Mouse (Mus musculus) neural tube, embryonic 12.5 days (tissue): ENCODE results near the gene Gas2. TPM values are rescaled to one million over a fixed set of nuclear protein-coding genes. Genes with fewer than 3 reads are reported as not detected.
A peak's percentile ranks its signal among the peaks of the same experiment; 100 is the strongest.

Experiments used
- ATAC-seq: fragments of 200-750 bp; cut with Nextera tagmentation; 2 replicates; pipeline ENCODE4 v1.8.0; 2017; ENCODE audit warnings: low read depth, mild to moderate bottlenecking, moderate TSS enrichment, moderate library complexity; ENCODE audit not compliant: low FRiP score
- H3K27ac ChIP-seq: fragments of 300-500 bp; sonication (generic); 2 replicates; pipeline ENCODE4 v1.5.1; 2016
- H3K27me3 ChIP-seq: fragments of 300-500 bp; sonication (generic); replicated peaks from 2 replicates; pipeline ENCODE4 v1.6.1; 2016; ENCODE audit warnings: mild to moderate bottlenecking
- H3K36me3 ChIP-seq: fragments of 300-500 bp; sonication (generic); 2 replicates; pipeline ENCODE4 v1.6.1; 2016; ENCODE audit warnings: mild to moderate bottlenecking
- H3K4me1 ChIP-seq: fragments of 300-500 bp; sonication (generic); 2 replicates; pipeline ENCODE4 v1.6.1; 2016
- H3K4me2 ChIP-seq: fragments of 300-500 bp; sonication (generic); replicated peaks from 2 replicates; pipeline ENCODE4 v1.6.1; 2016; ENCODE audit warnings: mild to moderate bottlenecking
- H3K4me3 ChIP-seq: fragments of 300-500 bp; sonication (generic); 2 replicates; pipeline ENCODE4 v1.5.1; 2016
- H3K9ac ChIP-seq: fragments of 300-500 bp; sonication (generic); 2 replicates; pipeline ENCODE4 v1.6.1; 2016; ENCODE audit warnings: mild to moderate bottlenecking
- H3K9me3 ChIP-seq: fragments of 300-500 bp; sonication (generic); 2 replicates; pipeline ENCODE4 v1.6.1; 2016; ENCODE audit warnings: mild to moderate bottlenecking
- WGBS: fragments of 180-500 bp; shearing (Covaris S2); methylation state at CpG from one replicate; pipeline ENCODE4 v1.1.7; 2016; 5-methylcytosine and 5-hydroxymethylcytosine counted together
- polyA plus RNA-seq: library from polyadenylated mRNA; unstranded; fragments of >200 nt; fragmentation: Nextera tagmentation; extraction: Ambion mirVana; gene quantifications from 2 replicates; pipeline ENCODE4 v1.2.1, GENCODE M21; 2016

Gas2 gene
- polyA plus RNA-seq, 1 experiment from 2014 or later = 42.3 TPM

GRCm38 (mm10) chr7:51955424-51956041 lies 93.7 kb downstream of the Gas2 start:
- H3K4me2 ChIP-seq = no peak overlapping the region
- no peak overlapping the region for H3K27ac ChIP-seq
- H3K4me1 ChIP-seq = peaks cover 10% of the 10 kb centered on the region; the same call in 1 of the 2 replicates
- no peaks in the 10 kb centered on the region for H3K27me3 ChIP-seq
- H3K36me3 ChIP-seq = no peaks in the 10 kb centered on the region
- peak; percentile 58; the same call in 1 of the 2 replicates for ATAC-seq
- no peak overlapping the region for H3K4me3 ChIP-seq
- H3K9me3 ChIP-seq = no peaks in the 10 kb centered on the region
- 47% methylated on average over 9 of the region's 9 CpGs for WGBS
- H3K9ac ChIP-seq = no peak overlapping the region

- Histone ChIP-seq H3K27ac (no peak overlapping the region), H3K9me3 (no peaks in the 10 kb centered on the region), H3K4me1 (peaks cover 10% of the 10 kb centered on the region; the same call in 1 of the 2 replicates)
Measured at GRCm38 (mm10) chr7:51957766-51958165, 96.0 kb downstream of the Gas2 start.

GRCm38 (mm10) chr7:51960698-51961374 lies 99.0 kb downstream of the Gas2 start:
- Histone ChIP-seq H3K36me3 (no peaks in the 10 kb centered on the region), H3K27ac (no peak overlapping the region), H3K9ac (no peak overlapping the region), H3K9me3 (no peaks in the 10 kb centered on the region), H3K4me2 (no peak overlapping the region), H3K4me3 (no peak overlapping the region), H3K27me3 (no peaks in the 10 kb centered on the region), H3K4me1 (peaks cover under 1% of the 10 kb centered on the region; the same call in 1 of the 2 replicates)
- 64% methylated on average over 6 of the region's 6 CpGs for WGBS
- ATAC-seq = no peak; the same call in 1 of the 2 replicates

More at GRCm38 (mm10) chr7:51957766-51958165, 96.0 kb downstream of the Gas2 start:
- no peak overlapping the region for H3K4me2 ChIP-seq
- no peak overlapping the region for H3K4me3 ChIP-seq
- no peak overlapping the region for H3K9ac ChIP-seq
- no peak for ATAC-seq
- no peaks in the 10 kb centered on the region for H3K27me3 ChIP-seq
- H3K36me3 ChIP-seq = no peaks in the 10 kb centered on the region

GRCm38 (mm10) chr7:51962219-51962952 lies 100.6 kb downstream of the Gas2 start:
- Histone ChIP-seq H3K4me2 (no peak overlapping the region), H3K27ac (no peak overlapping the region), H3K4me3 (no peak overlapping the region), H3K9me3 (no peaks in the 10 kb centered on the region), H3K36me3 (no peaks in the 10 kb centered on the region), H3K27me3 (no peaks in the 10 kb centered on the region), H3K4me1 (no peaks in the 10 kb centered on the region), H3K9ac (no peak overlapping the region)
- peak; percentile 41; the same call in 1 of the 2 replicates for ATAC-seq
- 61% methylated on average over 10 of the region's 10 CpGs for WGBS

GRCm38 (mm10) chr7:51964681-51965080 lies 102.9 kb downstream of the Gas2 start:
- ATAC-seq = no peak
- Histone ChIP-seq H3K4me3 (no peak overlapping the region), H3K27ac (no peak overlapping the region), H3K9ac (no peak overlapping the region), H3K9me3 (no peaks in the 10 kb centered on the region), H3K4me2 (no peak overlapping the region), H3K27me3 (no peaks in the 10 kb centered on the region), H3K36me3 (no peaks in the 10 kb centered on the region), H3K4me1 (no peaks in the 10 kb centered on the region)
- 90% methylated on average over 7 of the region's 7 CpGs for WGBS

- ATAC-seq = no peak
- no peak overlapping the region for H3K27ac ChIP-seq
- H3K4me3 ChIP-seq = no peak overlapping the region
- H3K9ac ChIP-seq = no peak overlapping the region
- 80% methylated on average over 4 of the region's 4 CpGs for WGBS
- no peaks in the 10 kb centered on the region for H3K4me1 ChIP-seq
- no peaks in the 10 kb centered on the region for H3K9me3 ChIP-seq
- no peaks in the 10 kb centered on the region for H3K36me3 ChIP-seq
- H3K27me3 ChIP-seq = no peaks in the 10 kb centered on the region
- no peak overlapping the region for H3K4me2 ChIP-seq
Measured at GRCm38 (mm10) chr7:51967581-51967980, 105.8 kb downstream of the Gas2 start.

- Histone ChIP-seq H3K27ac (no peak overlapping the region), H3K4me1 (peaks cover 7% of the 10 kb centered on the region; the same call in 1 of the 2 replicates), H3K4me2 (no peak overlapping the region), H3K4me3 (no peak overlapping the region), H3K9ac (no peak overlapping the region), H3K36me3 (no peaks in the 10 kb centered on the region), H3K9me3 (no peaks in the 10 kb centered on the region), H3K27me3 (no peaks in the 10 kb centered on the region)
- no peak for ATAC-seq
Measured at GRCm38 (mm10) chr7:51969379-51969778, 107.6 kb downstream of the Gas2 start.

GRCm38 (mm10) chr7:51972252-51972855 lies 110.5 kb downstream of the Gas2 start:
- Histone ChIP-seq H3K4me3 (no peak overlapping the region), H3K27ac (no peak overlapping the region), H3K4me2 (no peak overlapping the region), H3K36me3 (no peaks in the 10 kb centered on the region), H3K9ac (no peak overlapping the region), H3K4me1 (peaks cover 7% of the 10 kb centered on the region; the same call in 1 of the 2 replicates), H3K27me3 (no peaks in the 10 kb centered on the region), H3K9me3 (no peaks in the 10 kb centered on the region)
- peak; percentile 58 for ATAC-seq
- 36% methylated on average over 6 of the region's 6 CpGs for WGBS

GRCm38 (mm10) chr7:51973091-51973490 lies 111.3 kb downstream of the Gas2 start:
- Histone ChIP-seq H3K27ac (no peak overlapping the region), H3K4me2 (no peak overlapping the region), H3K9me3 (no peaks in the 10 kb centered on the region), H3K4me3 (no peak overlapping the region), H3K27me3 (no peaks in the 10 kb centered on the region), H3K4me1 (peaks cover 7% of the 10 kb centered on the region; the same call in 1 of the 2 replicates), H3K9ac (no peak overlapping the region), H3K36me3 (no peaks in the 10 kb centered on the region)
- peak; percentile 61; the same call in 1 of the 2 replicates for ATAC-seq
- 61% methylated on average over 5 of the region's 5 CpGs for WGBS

- Histone ChIP-seq H3K4me1 (peaks cover 7% of the 10 kb centered on the region; the same call in 1 of the 2 replicates), H3K9ac (no peak overlapping the region), H3K9me3 (no peaks in the 10 kb centered on the region), H3K4me3 (no peak overlapping the region), H3K36me3 (no peaks in the 10 kb centered on the region), H3K27me3 (no peaks in the 10 kb centered on the region), H3K27ac (no peak overlapping the region), H3K4me2 (no peak overlapping the region)
- ATAC-seq = no peak
- 63% methylated on average over 2 of the region's 2 CpGs for WGBS
Measured at GRCm38 (mm10) chr7:51973526-51973925, 111.7 kb downstream of the Gas2 start.

- H3K27ac ChIP-seq = no peak overlapping the region
- 66% methylated on average over 6 of the region's 6 CpGs for WGBS
- H3K9me3 ChIP-seq = no peaks in the 10 kb centered on the region
- no peak overlapping the region for H3K9ac ChIP-seq
- H3K27me3 ChIP-seq = no peaks in the 10 kb centered on the region
- no peak for ATAC-seq
- H3K36me3 ChIP-seq = no peaks in the 10 kb centered on the region
- no peak overlapping the region for H3K4me2 ChIP-seq
- no peak overlapping the region for H3K4me3 ChIP-seq
- H3K4me1 ChIP-seq = peaks cover 7% of the 10 kb centered on the region; the same call in 1 of the 2 replicates
Measured at GRCm38 (mm10) chr7:51975181-51975580, 113.4 kb downstream of the Gas2 start.

- ATAC-seq = no peak
- no peaks in the 10 kb centered on the region for H3K27me3 ChIP-seq
- 50% methylated on average over 5 of the region's 5 CpGs for WGBS
Measured at GRCm38 (mm10) chr7:51979271-51979670, 117.5 kb downstream of the Gas2 start.

More at GRCm38 (mm10) chr7:51979271-51979670, 117.5 kb downstream of the Gas2 start:
- H3K9me3 ChIP-seq = no peaks in the 10 kb centered on the region
- no peak overlapping the region for H3K4me2 ChIP-seq
- H3K9ac ChIP-seq = no peak overlapping the region
- H3K4me1 ChIP-seq = peaks cover 5% of the 10 kb centered on the region; the same call in 1 of the 2 replicates
- H3K4me3 ChIP-seq = no peak overlapping the region
- H3K27ac ChIP-seq = no peak overlapping the region
- H3K36me3 ChIP-seq = no peaks in the 10 kb centered on the region
